9 mouse cellular contexts compared by ENCODE assay signal in genomic region chr1:153660982-153661688, GRCm38 (mm10). TPM values are rescaled to one million over a fixed set of nuclear protein-coding genes. Genes with fewer than 3 reads are reported as not detected.
DNase-seq lines count a peak whose midpoint lies in the region; ATAC-seq and TF ChIP-seq lines count a peak whose summit lies in the region.
"Had no signal": no experiment of that assay in that cellular context is flagged by ENCODE, and none has a peak within 500 bp of the region (broad histone marks: within the 10 kb centered on the region; RNA-seq: fewer than 3 reads in every experiment).

No protein-coding gene starts in this region.

- 34% methylated on average over 15 of the region's 15 CpGs for WGBS in lung, embryonic 15.5 days
- 39% methylated on average over 15 of the region's 15 CpGs for WGBS in liver, postnatal 0 days (ENCODE audit: insufficient replicate concordance)
- WGBS in stomach, postnatal 0 days, result 28% methylated on average over 15 of the region's 15 CpGs

- H3K36me3 ChIP-seq in lung, embryonic 15.5 days, result no peaks in the 10 kb centered on the region
- H3K36me3 ChIP-seq in liver, postnatal 0 days (replicated peaks; ENCODE audit: insufficient read depth, low read length), result no peaks in the 10 kb centered on the region
- no peaks in the 10 kb centered on the region for H3K36me3 ChIP-seq in stomach, postnatal 0 days (ENCODE audit: control insufficient read depth, insufficient read depth, low read length)

- ATAC-seq in lung, embryonic 15.5 days (ENCODE audit: borderline replicate concordance, extremely low read depth, low FRiP score, low TSS enrichment), result peak; percentile 47; the same call in 1 of the 2 replicates
- peak; percentile 88 for ATAC-seq in liver, postnatal 0 days
- ATAC-seq in stomach, postnatal 0 days (ENCODE audit: low FRiP score, low TSS enrichment), result no peak

- H3K27me3 ChIP-seq in lung, embryonic 15.5 days, result peaks cover 27% of the 10 kb centered on the region; the same call in 1 of the 2 replicates
- H3K27me3 ChIP-seq in liver, postnatal 0 days (ENCODE audit: insufficient read depth, low read length), result no peaks in the 10 kb centered on the region
- no peaks in the 10 kb centered on the region for H3K27me3 ChIP-seq in stomach, postnatal 0 days (ENCODE audit: control insufficient read depth, insufficient read depth, low read length)

- DNase-seq in cerebellum, adult 8-10 months, result peak; percentile 18
- no peak for DNase-seq in cerebellum, postnatal 10 days
- DNase-seq in lung, postnatal 4 days, result no peak
- peak; percentile 58 for DNase-seq in liver, postnatal 0 days
- DNase-seq in stomach, postnatal 0 days (ENCODE audit: low spot score), result peak; percentile 18
- no peak for DNase-seq in frontal cortex, postnatal 36 days (ENCODE audit: low spot score in 2 of 2)
- no peak for DNase-seq in c-Kit-positive CD71-positive TER-119-positive erythroid progenitor cells, embryonic 14.5 days (ENCODE audit: low spot score)
- DNase-seq: spleen, adult 18-20 months had no signal

- no peaks in the 10 kb centered on the region for H3K9me3 ChIP-seq in lung, embryonic 15.5 days
- H3K9me3 ChIP-seq in liver, postnatal 0 days (ENCODE audit: low read length), result no peaks in the 10 kb centered on the region
- H3K9me3 ChIP-seq in stomach, postnatal 0 days (ENCODE audit: control insufficient read depth, low read length), result no peaks in the 10 kb centered on the region

- no peak for TF ChIP-seq CTCF in liver, postnatal 0 days (IDR thresholded peaks at IDR 0.05; ENCODE audit: low read depth)
- TF ChIP-seq CTCF in stomach, postnatal 0 days (IDR thresholded peaks at IDR 0.05; ENCODE audit: low read depth), result no peak

- peak overlapping the region; percentile 23; the same call in 1 of the 2 replicates for H3K4me2 ChIP-seq in lung, embryonic 15.5 days
- peak overlapping the region; percentile 29; the same call in 1 of the 2 replicates for H3K4me2 ChIP-seq in liver, postnatal 0 days (ENCODE audit: low read depth, low read length)
- H3K4me2 ChIP-seq in stomach, postnatal 0 days (replicated peaks; ENCODE audit: low read depth), result no peak overlapping the region

- no peak overlapping the region for H3K27ac ChIP-seq in lung, embryonic 15.5 days
- peak overlapping the region; percentile 7; the same call in 1 of the 2 replicates for H3K27ac ChIP-seq in liver, postnatal 0 days (ENCODE audit: low read depth)
- no peak overlapping the region for H3K27ac ChIP-seq in stomach, postnatal 0 days (replicated peaks)

- no peak for TF ChIP-seq EP300 in liver, postnatal 0 days (IDR thresholded peaks at IDR 0.05; ENCODE audit: low read depth)
- TF ChIP-seq EP300 in stomach, postnatal 0 days (optimal IDR thresholded peaks at IDR 0.05), result no peak

- H3K9ac ChIP-seq in lung, embryonic 15.5 days, result no peak overlapping the region
- no peak overlapping the region for H3K9ac ChIP-seq in liver, postnatal 0 days (replicated peaks)
- H3K9ac ChIP-seq in stomach, postnatal 0 days (ENCODE audit: low read length), result no peak overlapping the region

- peaks cover 18% of the 10 kb centered on the region for H3K4me1 ChIP-seq in lung, embryonic 15.5 days
- H3K4me1 ChIP-seq in liver, postnatal 0 days (ENCODE audit: insufficient read depth), result peaks cover 6% of the 10 kb centered on the region; the same call in 1 of the 2 replicates
- H3K4me1 ChIP-seq in stomach, postnatal 0 days (replicated peaks; ENCODE audit: control insufficient read depth, insufficient read depth), result no peaks in the 10 kb centered on the region

- H3K4me3 ChIP-seq in lung, embryonic 15.5 days, result no peak overlapping the region
- H3K4me3 ChIP-seq in liver, postnatal 0 days (ENCODE audit: low read depth, low read length), result no peak overlapping the region
- H3K4me3 ChIP-seq in stomach, postnatal 0 days (ENCODE audit: low read depth, low read length), result no peak overlapping the region

RNA-seq across cellular contexts. Expression of gene Rgs8, which starts 8.3 kb away (rescaled TPM):
- 0.14 and 0.20 TPM in 2 replicates for polyA plus RNA-seq in lung, embryonic 15.5 days (2015; fragmentation: Nextera tagmentation; extraction: Ambion mirVana)
- 0.05 TPM in 1 of 2 replicates, not detected in the other for polyA plus RNA-seq in liver, postnatal 0 days (2015; fragmentation: Nextera tagmentation; extraction: Ambion mirVana)
- polyA plus RNA-seq in stomach, postnatal 0 days (2015; fragmentation: Nextera tagmentation; extraction: Ambion mirVana), result 0.16 and 0.29 TPM in 2 replicates

Comparison
In these comparisons a context has a peak if more than half of its experiments do, and no peak if none do; other contexts are left out.
1. DNase-seq: peak in cerebellum, adult 8-10 months (single experiment), liver, postnatal 0 days (single experiment) and stomach, postnatal 0 days (single experiment); none in cerebellum, postnatal 10 days (0 of 2), lung, postnatal 4 days (0 of 2), frontal cortex, postnatal 36 days (0 of 2) and c-Kit-positive CD71-positive TER-119-positive erythroid progenitor cells, embryonic 14.5 days (single experiment).